Mouse (Mus musculus): ENCODE results near the gene Ubald2.

- TF ChIP-seq CTCF (IDR thresholded peaks at IDR 0.05) (no peak), EP300 (IDR thresholded peaks at IDR 0.05) (no peak)
Observed at GRCm38 (mm10) chr11:116416196-116416943, 17.5 kb upstream of the Ubald2 start.
